Mouse (Mus musculus) myocyte (in vitro differentiated cells): ENCODE measurements around the gene Mtfp1.
A peak's percentile ranks its signal among the peaks of the same experiment; 100 is the strongest.

ENCODE experiments used
- CEBPB ChIP-seq: IDR thresholded peaks from 2 replicates; pipeline ENCODE4 v1.6.1; 2011; ENCODE audit warnings: mild to moderate bottlenecking, moderate library complexity; ENCODE audit not compliant: poor library complexity, insufficient read depth, severe bottlenecking
- E2F4 ChIP-seq: IDR thresholded peaks from one replicate; pipeline ENCODE4 v1.6.1; 2011; ENCODE audit warnings: mild to moderate bottlenecking, control low read depth, moderate library complexity; ENCODE audit not compliant: insufficient read depth
- MAX ChIP-seq: IDR thresholded peaks from one replicate; pipeline ENCODE4 v1.6.1; 2011; ENCODE audit warnings: low read depth, mild to moderate bottlenecking, control low read depth
- MYOD1 ChIP-seq, 3 experiments: IDR thresholded peaks; one replicate each; pipeline ENCODE4 v1.6.1; 2011; ENCODE audit warnings: control low read depth in 2 of 3, low read depth in 2 of 3, mild to moderate bottlenecking in 2 of 3, moderate library complexity in 1 of 3; ENCODE audit not compliant: insufficient read length in 2 of 3, control insufficient read depth in 1 of 3
- MYOG ChIP-seq, 3 experiments: IDR thresholded peaks; one replicate each; pipeline ENCODE4 v1.6.1; 2011; ENCODE audit warnings: control low read depth in 2 of 3, low read depth in 2 of 3, mild to moderate bottlenecking in 2 of 3; ENCODE audit not compliant: insufficient read length in 2 of 3, control insufficient read depth in 1 of 3, insufficient read depth in 1 of 3
- POLR2A ChIP-seq: IDR thresholded peaks from one replicate; pipeline ENCODE4 v1.6.1; 2011; ENCODE audit warnings: low read depth, mild to moderate bottlenecking, control low read depth, moderate library complexity; ENCODE audit not compliant: insufficient read length
- POLR2AphosphoS2 ChIP-seq: IDR thresholded peaks from one replicate; pipeline ENCODE4 v1.6.1; 2011; ENCODE audit warnings: low read depth, control low read depth; ENCODE audit not compliant: insufficient read length
- TCF12 ChIP-seq: IDR thresholded peaks from one replicate; pipeline ENCODE4 v1.6.1; 2011; ENCODE audit warnings: mild to moderate bottlenecking, control low read depth; ENCODE audit not compliant: poor library complexity, insufficient read depth, severe bottlenecking
- TCF3 ChIP-seq: IDR thresholded peaks from one replicate; pipeline ENCODE4 v1.6.1; 2011; ENCODE audit warnings: low read depth, control low read depth; ENCODE audit not compliant: insufficient read length
- USF1 ChIP-seq: IDR thresholded peaks from one replicate; pipeline ENCODE4 v1.6.1; 2011; ENCODE audit warnings: low read depth, mild to moderate bottlenecking, control low read depth, moderate library complexity

GRCm38 (mm10) chr11:4086246-4086645 lies 9.0 kb downstream of the Mtfp1 start:
- TF ChIP-seq POLR2A = no peak
- no peak for TF ChIP-seq TCF12
- TF ChIP-seq USF1 = no peak
- TF ChIP-seq CEBPB = no peak
- no peak for TF ChIP-seq POLR2AphosphoS2
- peak in 1 of 3 experiments; percentile 40 for TF ChIP-seq MYOG (IDR thresholded peaks at IDR 0.05; ENCODE audit: control insufficient read depth in 1 of 3, insufficient read depth in 1 of 3, insufficient read length in 2 of 3, low read depth in 2 of 3)
- no peak for TF ChIP-seq E2F4
- TF ChIP-seq MAX = no peak
- no peak for TF ChIP-seq TCF3
- peak in 1 of 3 experiments; percentile 11 for TF ChIP-seq MYOD1 (IDR thresholded peaks at IDR 0.05; ENCODE audit: control insufficient read depth in 1 of 3, insufficient read length in 2 of 3, low read depth in 2 of 3)
